Mouse (Mus musculus) megakaryocyte-erythroid progenitor cell, adult 5-6 weeks (primary cell): ENCODE measurements around the gene Vmn1r159. TPM values are rescaled to one million over a fixed set of nuclear protein-coding genes. Genes with fewer than 3 reads are reported as not detected.
"Not testable (repeated sequence)": the region's sequence is repeated elsewhere in the genome, so short reads cannot be mapped to it uniquely, and the experiment has no call there.

Source experiments
- ATAC-seq: replicated peaks from 2 replicates; pipeline ENCODE4 v1.8.0; 2016; ENCODE audit warnings: mild to moderate bottlenecking, inconsistent platforms; ENCODE audit not compliant: severe bottlenecking, poor library complexity, low FRiP score, low TSS enrichment
- total RNA-seq, 2 experiments: library from RNA; stranded (forward) in 1 of 2; stranded (reverse) in 1 of 2; fragments of 200-1000, 215-1000 nt in 1 of 2; fragments of >200 nt in 1 of 2; fragmentation: Nextera tagmentation in 1 of 2; gene quantifications; 2 replicates each; pipeline ENCODE4 v1.2.3; 2014 to 2017

Vmn1r159 gene
- total RNA-seq (2014; fragmentation: Nextera tagmentation) (not detected in 2 replicates), total RNA-seq (2017) (not detected in 2 replicates)

DNA sequence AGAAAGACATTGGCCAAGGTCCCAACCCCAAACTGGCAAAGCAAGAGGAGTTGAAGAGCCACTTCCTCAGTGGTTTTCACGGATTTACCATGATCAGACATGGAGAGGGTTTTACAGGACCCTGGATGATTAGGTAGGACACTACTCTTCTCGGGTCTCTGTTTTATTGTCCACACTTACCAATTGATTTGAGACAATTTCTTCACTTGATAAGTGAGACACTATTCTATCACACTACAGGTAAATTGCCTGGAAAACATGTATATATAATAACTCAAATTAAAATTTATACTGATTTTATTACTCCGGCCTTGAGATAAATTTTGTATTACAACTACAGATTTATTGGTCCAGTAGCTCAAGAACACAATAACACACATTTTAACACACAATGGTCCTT, at the start of gene Vmn1r159:
Vmn1r159 (minus strand) TSS at position 101 of the 400 bp plus-strand sequence.
- ATAC-seq, result not testable (repeated sequence)

DNA sequence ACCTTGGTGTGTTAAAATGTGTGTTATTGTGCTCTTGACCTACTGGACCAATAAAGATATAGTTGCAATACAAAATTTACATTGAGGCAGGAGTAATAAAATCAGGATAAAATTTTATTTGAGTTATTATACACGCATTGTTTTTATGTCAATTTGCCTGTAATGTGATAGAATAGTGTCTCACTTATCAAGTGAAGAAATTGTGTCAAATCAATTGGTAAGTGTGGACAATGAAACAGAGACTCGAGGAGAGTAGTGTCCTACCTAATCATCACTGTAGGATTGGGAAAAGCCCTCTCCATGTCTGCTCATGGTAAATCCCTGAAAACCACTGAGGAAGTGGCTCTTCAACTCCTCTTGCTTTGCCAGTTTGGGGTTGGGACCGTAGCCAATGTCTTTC, 27.5 kb upstream of the Vmn1r159 start, which contains the start of gene Vmn1r160:
Vmn1r160 (plus strand) TSS at position 301 of the 400 bp plus-strand sequence.
- ATAC-seq, result not testable (repeated sequence)

Other genes with a start within 250 kb of the Vmn1r159 start
- not detected in 2 replicates for gene Vmn1r155, start 185.6 kb downstream of the Vmn1r159 start, total RNA-seq (2014; fragmentation: Nextera tagmentation)
- gene Vmn1r155, start 185.6 kb downstream of the Vmn1r159 start, total RNA-seq (2017), result not detected in 2 replicates
- gene Gm8693, start 151.3 kb downstream of the Vmn1r159 start, total RNA-seq (2014; fragmentation: Nextera tagmentation), result not detected in 2 replicates
- gene Gm8693, start 151.3 kb downstream of the Vmn1r159 start, total RNA-seq (2017), result not detected in 2 replicates
- not detected in 2 replicates for gene Gm4567, start 123.9 kb downstream of the Vmn1r159 start, total RNA-seq (2014; fragmentation: Nextera tagmentation)
- not detected in 2 replicates for gene Gm4567, start 123.9 kb downstream of the Vmn1r159 start, total RNA-seq (2017)
- not detected in 2 replicates for gene Vmn1r157, start 81.9 kb downstream of the Vmn1r159 start, total RNA-seq (2014; fragmentation: Nextera tagmentation)
- not detected in 2 replicates for gene Vmn1r157, start 81.9 kb downstream of the Vmn1r159 start, total RNA-seq (2017)
- not detected in 2 replicates for gene Vmn1r158, start 52.8 kb downstream of the Vmn1r159 start, total RNA-seq (2014; fragmentation: Nextera tagmentation)
- not detected in 2 replicates for gene Vmn1r158, start 52.8 kb downstream of the Vmn1r159 start, total RNA-seq (2017)
- gene Vmn1r160, start 27.6 kb upstream of the Vmn1r159 start, total RNA-seq (2014; fragmentation: Nextera tagmentation), result not detected in 2 replicates
- gene Vmn1r160, start 27.6 kb upstream of the Vmn1r159 start, total RNA-seq (2017), result not detected in 2 replicates
- gene Gm4214, start 141.1 kb upstream of the Vmn1r159 start, total RNA-seq (2014; fragmentation: Nextera tagmentation), result not detected in 2 replicates
- gene Gm4214, start 141.1 kb upstream of the Vmn1r159 start, total RNA-seq (2017), result not detected in 2 replicates
- not detected in 2 replicates for gene Gm4216, start 176.3 kb upstream of the Vmn1r159 start, total RNA-seq (2014; fragmentation: Nextera tagmentation)
- not detected in 2 replicates for gene Gm4216, start 176.3 kb upstream of the Vmn1r159 start, total RNA-seq (2017)
- gene Vmn1r163, start 211.9 kb upstream of the Vmn1r159 start, total RNA-seq (2014; fragmentation: Nextera tagmentation), result not detected in 2 replicates
- gene Vmn1r163, start 211.9 kb upstream of the Vmn1r159 start, total RNA-seq (2017), result not detected in 2 replicates
- not detected in 2 replicates for gene Gm8720, start 223.9 kb upstream of the Vmn1r159 start, total RNA-seq (2014; fragmentation: Nextera tagmentation)
- gene Gm8720, start 223.9 kb upstream of the Vmn1r159 start, total RNA-seq (2017), result not detected in 2 replicates